Mouse (Mus musculus) cerebellum, postnatal 36 days (tissue): ENCODE data around the gene Aldh1l2.

ENCODE experiments used
- DNase-seq, 2 experiments: peaks; one replicate each; pipeline ENCODE4 v3.0.0; 2021 to 2022; ENCODE audit warnings: mixed read lengths in 2 of 2

The Aldh1l2 gene

DNA sequence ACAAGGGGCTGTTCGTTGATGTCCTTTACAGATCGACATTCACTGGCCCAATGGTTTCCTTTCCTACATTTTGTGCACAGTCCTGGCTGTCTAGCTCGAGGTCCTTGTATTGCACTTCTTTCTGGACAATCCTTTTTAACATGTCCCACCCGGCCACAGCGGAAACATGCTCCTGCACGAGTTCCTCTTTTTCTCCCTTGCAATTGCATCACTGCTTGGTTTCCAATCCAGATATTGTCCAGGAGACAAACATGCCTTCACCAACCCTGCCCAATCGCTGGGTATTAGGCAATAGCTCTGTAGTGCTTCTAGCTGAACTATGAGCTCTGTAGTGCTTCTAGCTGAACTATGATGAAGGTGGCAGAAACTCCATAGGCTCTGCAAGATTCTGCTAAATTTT is 85.4 kb downstream of the Aldh1l2 start:
- no peak for DNase-seq
